Comparison of ENCODE assay signal across 10 mouse cellular contexts in genomic region chr11:87664521-87664920, GRCm38 (mm10). TPM values are rescaled to one million over a fixed set of nuclear protein-coding genes. Genes with fewer than 3 reads are reported as not detected.
DNase-seq lines count a peak whose midpoint lies in the region; ATAC-seq lines count a peak whose summit lies in the region.
"Had no signal": no experiment of that assay in that cellular context is flagged by ENCODE, and none has a peak within 500 bp of the region (broad histone marks: within the 10 kb centered on the region; RNA-seq: fewer than 3 reads in every experiment).

No protein-coding gene starts in this region.

- intact Hi-C loops in heart, postnatal 10 days (cut with DNase I), result loop anchor here (10.0 kb wide), 1 partner anchor 290 kb away; no protein-coding TSS in a partner anchor
- intact Hi-C loops in left cerebral cortex, postnatal 25 days (cut with DNase I), result loop anchor here (5.0 to 10.0 kb wide), 2 partner anchors 98 to 290 kb away; partner anchors contain the start of gene Tspoap1

- 0 out of 2 replicates have a peak, but pooled peaks cover 6% of the 10 kb centered on the region for H3K4me1 ChIP-seq in heart, embryonic 15.5 days (replicated peaks)
- H3K4me1 ChIP-seq in limb, embryonic 13.5 days, result peaks cover 7% of the 10 kb centered on the region

- H3K9ac ChIP-seq in heart, embryonic 15.5 days, result no peak overlapping the region
- H3K9ac ChIP-seq in limb, embryonic 13.5 days, result no peak overlapping the region

- H3K36me3 ChIP-seq in heart, embryonic 15.5 days, result no peaks in the 10 kb centered on the region
- H3K36me3 ChIP-seq in limb, embryonic 13.5 days, result no peaks in the 10 kb centered on the region

- H3K4me3 ChIP-seq in heart, embryonic 15.5 days, result peak overlapping the region; percentile 33
- peak overlapping the region; percentile 29 for H3K4me3 ChIP-seq in limb, embryonic 13.5 days

- 76% methylated on average over 12 of the region's 12 CpGs for WGBS in heart, embryonic 15.5 days
- 60% methylated on average over 12 of the region's 12 CpGs for WGBS in limb, embryonic 13.5 days

- H3K27ac ChIP-seq in heart, embryonic 15.5 days, result no peak overlapping the region
- no peak overlapping the region for H3K27ac ChIP-seq in limb, embryonic 13.5 days

- ATAC-seq in heart, embryonic 15.5 days (replicated peaks; ENCODE audit: insufficient number of reproducible peaks, insufficient read depth, low FRiP score, low read depth), result no peak
- no peak for ATAC-seq in limb, embryonic 13.5 days (ENCODE audit: low FRiP score, low read depth)

- peak overlapping the region; percentile 14 for H3K4me2 ChIP-seq in heart, embryonic 15.5 days
- H3K4me2 ChIP-seq in limb, embryonic 13.5 days (replicated peaks), result peak overlapping the region; percentile 46

- DNase-seq in heart, postnatal 10 days, result no peak
- DNase-seq in 3134 (ENCODE audit: extremely low read depth, insufficient read length, low spot score) (peak; percentile 71), ZHBTc4 (ENCODE audit: low read depth, low spot score) (peak; percentile 18)
- no peak for DNase-seq in retina, postnatal 1 day
- no peak for DNase-seq in left cerebral cortex, postnatal 25 days (ENCODE audit: low spot score in 2 of 2)
- DNase-seq in layer of hippocampus, postnatal 36 days, result no peak
- DNase-seq: cerebellum, adult 11-12 months; right cerebral cortex, postnatal 14 days had no signal

- no peaks in the 10 kb centered on the region for H3K9me3 ChIP-seq in heart, embryonic 15.5 days (replicated peaks)
- no peaks in the 10 kb centered on the region for H3K9me3 ChIP-seq in limb, embryonic 13.5 days

- H3K27me3 ChIP-seq in heart, embryonic 15.5 days, result peaks cover 10% of the 10 kb centered on the region
- H3K27me3 ChIP-seq in limb, embryonic 13.5 days, result peaks cover 14% of the 10 kb centered on the region

RNA-seq across cellular contexts. Expression of gene Rnf43, which starts 2.0 kb away (rescaled TPM):
- 1.3 and 3.3 TPM in 2 replicates for polyA plus RNA-seq in heart, embryonic 15.5 days (2015; fragmentation: Nextera tagmentation; extraction: Ambion mirVana)
- total RNA-seq in heart, postnatal 10 days (2021), result under 1 TPM; 0.34 to 0.40 TPM
- polyA plus RNA-seq in limb, embryonic 13.5 days (2015; fragmentation: Nextera tagmentation; extraction: Ambion mirVana), result 3.2 and 4.2 TPM in 2 replicates
- total RNA-seq in left cerebral cortex, postnatal 25 days (2021), result 1 to 10 TPM; 1.9 to 2.7 TPM
- 1 to 10 TPM; 2.0 to 2.6 TPM for total RNA-seq in layer of hippocampus, postnatal 36 days (2021)

RNA-seq across cellular contexts. Expression of gene Hsf5, which starts 47.6 kb away (rescaled TPM):
- 0.08 and 0.09 TPM in 2 replicates for polyA plus RNA-seq in heart, embryonic 15.5 days (2015; fragmentation: Nextera tagmentation; extraction: Ambion mirVana)
- under 1 TPM; 0.05 to 0.14 TPM for total RNA-seq in heart, postnatal 10 days (2021)
- polyA plus RNA-seq in limb, embryonic 13.5 days (2015; fragmentation: Nextera tagmentation; extraction: Ambion mirVana), result 0.29 and 0.42 TPM in 2 replicates
- total RNA-seq in left cerebral cortex, postnatal 25 days (2021), result under 1 TPM; 0.27 to 0.71 TPM
- total RNA-seq in layer of hippocampus, postnatal 36 days (2021), result under 1 TPM; 0.22 to 0.78 TPM

Comparison
In these comparisons a context has a peak if more than half of its experiments do, and no peak if none do; other contexts are left out.
1. DNase-seq: peak in 3134 (single experiment) and ZHBTc4 (single experiment); none in heart, postnatal 10 days (0 of 2), retina, postnatal 1 day (single experiment), left cerebral cortex, postnatal 25 days (0 of 2) and layer of hippocampus, postnatal 36 days (0 of 2).